Mouse (Mus musculus) kidney, postnatal 0 days (tissue): Measurements from ENCODE around the gene Trank1. TPM values are rescaled to one million over a fixed set of nuclear protein-coding genes. Genes with fewer than 3 reads are reported as not detected.

Experiments
- ATAC-seq: fragments of 200-750 bp; cut with Nextera tagmentation; replicated peaks from 2 replicates; pipeline ENCODE4 v1.8.0; 2017; ENCODE audit warnings: low read depth, moderate number of reproducible peaks, moderate TSS enrichment, moderate library complexity; ENCODE audit not compliant: low FRiP score
- DNase-seq: peaks from one replicate; pipeline ENCODE4 v3.0.0-alpha.2; 2016; ENCODE audit warnings: low spot score
- H3K27ac ChIP-seq: fragments of 300-500 bp; sonication (generic); 2 replicates; pipeline ENCODE4 v1.5.1; 2014; ENCODE audit warnings: mild to moderate bottlenecking
- H3K27me3 ChIP-seq: fragments of 300-500 bp; sonication (generic); 2 replicates; pipeline ENCODE4 v1.6.1; 2014; ENCODE audit warnings: low read length, mixed read lengths; ENCODE audit not compliant: insufficient read depth
- H3K36me3 ChIP-seq: fragments of 300-500 bp; sonication (generic); 2 replicates; pipeline ENCODE4 v1.6.1; 2014; ENCODE audit warnings: low read length, mixed read lengths; ENCODE audit not compliant: insufficient read depth
- H3K4me1 ChIP-seq: fragments of 300-500 bp; sonication (generic); replicated peaks from 2 replicates; pipeline ENCODE4 v1.6.1; 2014; ENCODE audit warnings: antibody characterized with exemption, low read length, mixed read lengths; ENCODE audit not compliant: insufficient read depth
- H3K4me2 ChIP-seq: fragments of 300-500 bp; sonication (generic); 2 replicates; pipeline ENCODE4 v1.6.1; 2014; ENCODE audit warnings: mild to moderate bottlenecking, low read length, moderate library complexity, mixed read lengths
- H3K4me3 ChIP-seq: fragments of 300-500 bp; sonication (generic); replicated peaks from 2 replicates; pipeline ENCODE4 v1.5.1; 2014; ENCODE audit warnings: low read depth, low read length
- H3K9ac ChIP-seq: fragments of 300-500 bp; sonication (generic); 2 replicates; pipeline ENCODE4 v1.6.1; 2014; ENCODE audit warnings: low read depth, low read length
- H3K9me3 ChIP-seq: fragments of 300-500 bp; sonication (generic); replicated peaks from 2 replicates; pipeline ENCODE4 v1.6.1; 2016; ENCODE audit warnings: low read length, inconsistent platforms, mixed read lengths
- CTCF ChIP-seq: IDR thresholded peaks from 2 replicates; pipeline ENCODE4 v1.5.1; 2016; ENCODE audit warnings: antibody characterized with exemption, low read depth, mild to moderate bottlenecking, moderate library complexity
- WGBS: fragments of 180-500 bp; shearing (Covaris S2); extraction: QIAGEN DNeasy Blood & Tissue Kit; methylation state at CpG from one replicate; pipeline ENCODE4 v1.1.7; 2014; 5-methylcytosine and 5-hydroxymethylcytosine counted together
- polyA plus RNA-seq: library from polyadenylated mRNA; unstranded; fragments of >200 nt; fragmentation: Nextera tagmentation; extraction: Ambion mirVana; gene quantifications from 2 replicates; pipeline ENCODE4 v1.2.1, GENCODE M21; 2015

The Trank1 gene
- polyA plus RNA-seq, 1 experiment from 2014 or later = 1.0 TPM

GRCm38 (mm10) chr9:111422567-111422966 is 111.0 kb downstream of the Trank1 start:
- H3K4me2 ChIP-seq = no peak overlapping the region
- no peaks in the 10 kb centered on the region for H3K4me1 ChIP-seq
- no peak for TF ChIP-seq CTCF
- no peaks in the 10 kb centered on the region for H3K27me3 ChIP-seq
- no peak overlapping the region for H3K9ac ChIP-seq
- DNase-seq (peak; percentile 42), ATAC-seq (no peak)
- WGBS = 52% methylated on average over 5 of the region's 5 CpGs
- H3K36me3 ChIP-seq = no peaks in the 10 kb centered on the region
- no peak overlapping the region for H3K4me3 ChIP-seq
- H3K27ac ChIP-seq = no peak overlapping the region
- no peaks in the 10 kb centered on the region for H3K9me3 ChIP-seq

GRCm38 (mm10) chr9:111425113-111425512 is 113.6 kb downstream of the Trank1 start:
- Histone ChIP-seq H3K4me2 (no peak overlapping the region), H3K27me3 (no peaks in the 10 kb centered on the region), H3K27ac (no peak overlapping the region), H3K4me1 (no peaks in the 10 kb centered on the region), H3K9ac (no peak overlapping the region), H3K9me3 (no peaks in the 10 kb centered on the region), H3K4me3 (no peak overlapping the region), H3K36me3 (no peaks in the 10 kb centered on the region)
- TF ChIP-seq CTCF = no peak
- DNase-seq = no peak
- ATAC-seq = no peak
- WGBS = 80% methylated on average over 6 of the region's 6 CpGs

- Histone ChIP-seq H3K4me3 (no peak overlapping the region), H3K36me3 (no peaks in the 10 kb centered on the region), H3K4me2 (no peak overlapping the region), H3K9me3 (no peaks in the 10 kb centered on the region), H3K4me1 (no peaks in the 10 kb centered on the region), H3K9ac (no peak overlapping the region), H3K27ac (no peak overlapping the region), H3K27me3 (no peaks in the 10 kb centered on the region)
- DNase-seq (no peak), ATAC-seq (no peak)
- WGBS = 93% methylated on average over 4 of the region's 4 CpGs
- no peak for TF ChIP-seq CTCF
Measured at GRCm38 (mm10) chr9:111425952-111426351, 114.4 kb downstream of the Trank1 start.

DNA sequence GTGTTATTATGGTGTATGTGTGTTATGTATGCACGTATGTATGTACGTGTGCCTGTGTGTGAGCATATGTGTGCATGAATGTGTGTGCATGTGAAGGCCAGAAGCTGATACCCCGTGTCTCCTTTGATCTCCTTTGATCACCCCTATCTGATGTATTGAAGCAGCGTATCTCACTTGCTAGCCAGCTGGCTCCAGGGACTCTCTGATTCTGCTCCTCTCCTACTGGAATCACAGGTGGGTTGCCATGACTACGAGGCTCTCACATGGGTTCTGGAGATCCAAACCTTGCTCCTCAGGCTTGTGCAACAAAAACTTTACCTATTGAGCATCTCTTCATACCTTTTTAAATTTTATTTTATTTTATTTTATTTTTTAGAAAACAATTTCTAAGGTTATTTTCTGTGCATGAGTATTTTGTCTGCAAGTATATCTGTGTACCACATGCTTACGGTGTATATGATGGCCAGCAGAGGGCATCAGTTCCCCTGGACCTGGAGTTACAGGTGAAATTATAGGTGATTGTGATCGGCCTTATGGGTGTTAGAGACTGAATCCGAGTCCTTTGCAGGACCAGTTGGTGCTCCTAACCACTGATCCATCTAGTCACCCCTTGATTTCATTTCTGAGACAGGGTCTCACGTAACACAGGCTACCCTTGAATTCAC is 116.5 kb downstream of the Trank1 start:
- no peaks in the 10 kb centered on the region for H3K9me3 ChIP-seq
- ATAC-seq (no peak), DNase-seq (no peak)
- WGBS = 87% methylated on average over 9 of the region's 9 CpGs
- H3K36me3 ChIP-seq = no peaks in the 10 kb centered on the region
- H3K4me2 ChIP-seq = no peak overlapping the region
- H3K27ac ChIP-seq = no peak overlapping the region
- TF ChIP-seq CTCF = peak; percentile 59
- no peak overlapping the region for H3K4me3 ChIP-seq
- H3K9ac ChIP-seq = no peak overlapping the region
- no peaks in the 10 kb centered on the region for H3K27me3 ChIP-seq
- H3K4me1 ChIP-seq = no peaks in the 10 kb centered on the region

- H3K27me3 ChIP-seq = no peaks in the 10 kb centered on the region
- no peaks in the 10 kb centered on the region for H3K4me1 ChIP-seq
- no peak overlapping the region for H3K9ac ChIP-seq
- WGBS = 74% methylated on average over 8 of the region's 8 CpGs
- no peak overlapping the region for H3K4me2 ChIP-seq
- H3K9me3 ChIP-seq = no peaks in the 10 kb centered on the region
- ATAC-seq (no peak), DNase-seq (no peak)
- TF ChIP-seq CTCF = no peak
- no peak overlapping the region for H3K27ac ChIP-seq
- H3K4me3 ChIP-seq = no peak overlapping the region
- H3K36me3 ChIP-seq = no peaks in the 10 kb centered on the region
Measured at GRCm38 (mm10) chr9:111428698-111429362, 117.3 kb downstream of the Trank1 start.

DNA sequence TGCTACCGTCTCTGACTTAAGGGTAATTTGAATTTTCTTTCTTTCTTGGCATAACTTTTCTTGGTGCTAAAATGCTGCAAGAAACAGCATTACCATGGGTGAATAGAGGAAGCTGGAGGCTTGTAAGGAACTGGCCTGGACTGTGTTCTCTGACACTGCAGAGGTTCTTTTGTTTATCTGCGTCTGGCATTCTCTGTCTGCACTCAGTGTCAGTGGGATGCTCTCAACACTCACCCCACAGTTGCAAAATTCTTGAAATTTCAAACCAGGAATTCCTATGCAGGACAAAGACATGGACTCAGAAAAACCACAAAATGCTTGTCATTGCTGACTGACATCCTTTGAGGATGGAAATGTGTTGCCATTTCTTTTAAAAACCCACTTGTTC is 117.8 kb downstream of the Trank1 start:
- no peaks in the 10 kb centered on the region for H3K9me3 ChIP-seq
- TF ChIP-seq CTCF = no peak
- no peak overlapping the region for H3K9ac ChIP-seq
- H3K4me2 ChIP-seq = no peak overlapping the region
- DNase-seq (no peak), ATAC-seq (no peak)
- H3K27ac ChIP-seq = no peak overlapping the region
- H3K27me3 ChIP-seq = no peaks in the 10 kb centered on the region
- H3K4me1 ChIP-seq = no peaks in the 10 kb centered on the region
- H3K36me3 ChIP-seq = no peaks in the 10 kb centered on the region
- no peak overlapping the region for H3K4me3 ChIP-seq
- 73% methylated on average over 2 of the region's 2 CpGs for WGBS

- no peak for DNase-seq
- TF ChIP-seq CTCF = no peak
- Histone ChIP-seq H3K36me3 (no peaks in the 10 kb centered on the region), H3K9ac (no peak overlapping the region), H3K9me3 (no peaks in the 10 kb centered on the region), H3K4me2 (no peak overlapping the region), H3K27ac (no peak overlapping the region), H3K27me3 (no peaks in the 10 kb centered on the region), H3K4me1 (no peaks in the 10 kb centered on the region), H3K4me3 (no peak overlapping the region)
- 88% methylated on average over 2 of the region's 2 CpGs for WGBS
- ATAC-seq = no peak
Measured at GRCm38 (mm10) chr9:111435429-111435828, 123.9 kb downstream of the Trank1 start.
